Mouse (Mus musculus): ENCODE measurements at regions not wholly inside any gene's neighbourhood (a gene's known extent, or its start where the extent isn't known, plus 50 kb on each side); places are given as distances from the start of the nearest gene placed in this dataset.

DNA sequence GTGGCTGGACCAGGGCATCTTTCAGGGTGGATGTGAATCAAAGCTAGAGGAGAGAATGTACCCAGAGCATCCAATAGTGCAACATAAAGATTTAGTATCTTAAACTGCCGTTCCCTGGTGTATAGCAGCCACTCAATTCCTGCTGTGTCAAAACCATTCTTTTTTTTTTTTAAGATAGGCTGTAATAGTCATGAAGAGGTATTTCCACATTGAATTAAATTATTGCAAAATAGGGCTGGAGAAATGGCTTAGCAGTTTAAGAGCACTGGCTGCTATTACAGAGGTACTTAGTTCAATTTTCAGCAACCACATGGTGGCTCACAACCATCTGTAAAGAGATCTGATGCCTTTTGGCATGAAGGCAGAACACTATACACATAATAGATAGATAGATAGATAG lies 277.4 kb downstream of the Bmp2 start:
- no peak for TF ChIP-seq CTCF (IDR thresholded peaks at IDR 0.05; ENCODE audit: low read depth)
- TF ChIP-seq EP300 (IDR thresholded peaks at IDR 0.05; ENCODE audit: low read depth), result no peak
